Mouse (Mus musculus): ENCODE results near the gene Svip. TPM values are rescaled to one million over a fixed set of nuclear protein-coding genes. Genes with fewer than 3 reads are reported as not detected.

Gene Svip
- total and polyA plus RNA-seq, 3 experiments: 2.9 to 5.6 TPM; not detected in 1

GRCm38 (mm10) chr7:51964681-51965080, 41.1 kb downstream of the Svip start:
- H3K9ac ChIP-seq (ENCODE audit: control insufficient read depth, low read depth, low read length, poor library complexity, severe bottlenecking): no peak overlapping the region
- TF ChIP-seq USF2 (IDR thresholded peaks at IDR 0.05; ENCODE audit: borderline replicate concordance in 1 of 2, insufficient read depth in 1 of 2, low read depth in 1 of 2, low read length in 2 of 2) (no peak), ZKSCAN1 (IDR thresholded peaks at IDR 0.05; ENCODE audit: low read depth, low read length) (no peak), EP300 (IDR thresholded peaks at IDR 0.05; ENCODE audit: low read depth in 1 of 2, low read length in 2 of 2) (no peak), JUND (IDR thresholded peaks at IDR 0.05; ENCODE audit: low read depth, low read length) (no peak), POLR2A (IDR thresholded peaks at IDR 0.05; ENCODE audit: control insufficient read depth in 1 of 2, insufficient read depth in 1 of 2, low read depth in 1 of 2, low read length in 2 of 2, poor library complexity in 1 of 2) (no peak), POLR2AphosphoS5 (IDR thresholded peaks at IDR 0.05; ENCODE audit: borderline replicate concordance, low read depth, low read length) (no peak), KAT2A (conservative IDR thresholded peaks at IDR 0.05; ENCODE audit: low read depth, low read length) (no peak), NRF1 (IDR thresholded peaks at IDR 0.05; ENCODE audit: insufficient read depth, low read depth, low read length, poor library complexity, severe bottlenecking) (no peak), MYB (IDR thresholded peaks at IDR 0.05; ENCODE audit: low read depth, low read length) (no peak), SIN3A (IDR thresholded peaks at IDR 0.05; ENCODE audit: low read length) (no peak), TAL1 (IDR thresholded peaks at IDR 0.05; ENCODE audit: low read length) (no peak), BHLHE40 (IDR thresholded peaks at IDR 0.05; ENCODE audit: borderline replicate concordance, low read depth, low read length) (no peak), ZNF384 (IDR thresholded peaks at IDR 0.05; ENCODE audit: low read depth, low read length) (no peak), MXI1 (IDR thresholded peaks at IDR 0.05; ENCODE audit: low read depth, low read length) (no peak), MAFK (IDR thresholded peaks at IDR 0.05; ENCODE audit: borderline replicate concordance, low read depth, low read length) (no peak), ZC3H11A (IDR thresholded peaks at IDR 0.05; ENCODE audit: low read depth, low read length) (no peak), ZMIZ1 (IDR thresholded peaks at IDR 0.05; ENCODE audit: low read depth, low read length) (no peak), ETS1 (IDR thresholded peaks at IDR 0.05; ENCODE audit: low read depth, low read length) (no peak), GATA1 (IDR thresholded peaks at IDR 0.05; ENCODE audit: low read depth, low read length) (no peak)
- no peaks in the 10 kb centered on the region for H3K27me3 ChIP-seq (ENCODE audit: control insufficient read depth in 1 of 2, insufficient read depth in 2 of 2, low read length in 2 of 2)

GRCm38 (mm10) chr7:51962219-51962952, 43.4 kb downstream of the Svip start:
- Histone ChIP-seq H3K9ac (ENCODE audit: control insufficient read depth, low read depth, low read length, poor library complexity, severe bottlenecking) (no peak overlapping the region), H3K9me3 (replicated peaks; ENCODE audit: insufficient read depth, low read length) (no peaks in the 10 kb centered on the region), H3K36me3 (ENCODE audit: control insufficient read depth in 1 of 2, insufficient read depth in 2 of 2, low read length in 2 of 2) (no peaks in the 10 kb centered on the region), H3K79me2 (ENCODE audit: control insufficient read depth, insufficient read depth, low read length, poor library complexity) (no peaks in the 10 kb centered on the region), H3K27ac (ENCODE audit: control insufficient read depth, low read depth, low read length) (no peak overlapping the region), H3K4me1 (ENCODE audit: control insufficient read depth in 1 of 2, insufficient read depth in 2 of 2, low read length in 2 of 2) (no peaks in the 10 kb centered on the region), H3K27me3 (ENCODE audit: control insufficient read depth in 1 of 2, insufficient read depth in 2 of 2, low read length in 2 of 2) (no peaks in the 10 kb centered on the region), H3K4me3 (ENCODE audit: control insufficient read depth in 1 of 2, insufficient read depth in 1 of 2, low read depth in 2 of 2, low read length in 2 of 2) (no peak overlapping the region)
- DNase-seq (ENCODE audit: low read depth, low spot score): no peak
- TF ChIP-seq HCFC1 (IDR thresholded peaks at IDR 0.05; ENCODE audit: low read depth, low read length) (no peak), MYC (IDR thresholded peaks at IDR 0.05; ENCODE audit: low read depth, low read length) (no peak), ZNF384 (IDR thresholded peaks at IDR 0.05; ENCODE audit: low read depth, low read length) (no peak), MAX (IDR thresholded peaks at IDR 0.05; ENCODE audit: low read length) (no peak), JUND (IDR thresholded peaks at IDR 0.05; ENCODE audit: low read depth, low read length) (no peak)

More at GRCm38 (mm10) chr7:51964681-51965080, 41.1 kb downstream of the Svip start:
- no peaks in the 10 kb centered on the region for H3K36me3 ChIP-seq (ENCODE audit: control insufficient read depth in 1 of 2, insufficient read depth in 2 of 2, low read length in 2 of 2)
- no peak for DNase-seq (ENCODE audit: low read depth, low spot score)
- no peaks in the 10 kb centered on the region for H3K9me3 ChIP-seq (replicated peaks; ENCODE audit: insufficient read depth, low read length)
- no peaks in the 10 kb centered on the region for H3K4me1 ChIP-seq (ENCODE audit: control insufficient read depth in 1 of 2, insufficient read depth in 2 of 2, low read length in 2 of 2)
- H3K79me2 ChIP-seq (ENCODE audit: control insufficient read depth, insufficient read depth, low read length, poor library complexity): no peaks in the 10 kb centered on the region
- H3K27ac ChIP-seq (ENCODE audit: control insufficient read depth, low read depth, low read length): no peak overlapping the region
- no peak overlapping the region for H3K4me3 ChIP-seq (ENCODE audit: control insufficient read depth in 1 of 2, insufficient read depth in 1 of 2, low read depth in 2 of 2, low read length in 2 of 2)

All from MEL (cell line).